Mouse (Mus musculus) 416B (cell line): ENCODE data around the gene Zbtb20.

Experiments
- DNase-seq: peaks from one replicate; pipeline ENCODE4 v3.0.0; 2011; ENCODE audit warnings: low read depth

Gene Zbtb20

GRCm38 (mm10) chr16:43650355-43651080, 774.8 kb downstream of the Zbtb20 start:
- DNase-seq = peak; percentile 61

- DNase-seq = no peak
Measured at GRCm38 (mm10) chr16:43653288-43653687, 777.6 kb downstream of the Zbtb20 start.

GRCm38 (mm10) chr16:43654269-43654668, 778.6 kb downstream of the Zbtb20 start:
- DNase-seq = no peak

GRCm38 (mm10) chr16:43655183-43655787, 779.6 kb downstream of the Zbtb20 start:
- peak; percentile 74 for DNase-seq

GRCm38 (mm10) chr16:43661576-43661975, 785.9 kb downstream of the Zbtb20 start:
- no peak for DNase-seq

GRCm38 (mm10) chr16:43662124-43663004, 786.7 kb downstream of the Zbtb20 start:
- DNase-seq = no peak

GRCm38 (mm10) chr16:43663978-43664579, 788.4 kb downstream of the Zbtb20 start, which contains the start of gene Tigit:
Tigit (minus strand) TSS chr16:43664146.
- peak; percentile 91 for DNase-seq

GRCm38 (mm10) chr16:43664861-43665260, 789.2 kb downstream of the Zbtb20 start:
- peak; percentile 63 for DNase-seq

- DNase-seq = no peak
Measured at GRCm38 (mm10) chr16:43668294-43668693, 792.6 kb downstream of the Zbtb20 start.

GRCm38 (mm10) chr16:43671972-43672371, 796.3 kb downstream of the Zbtb20 start:
- no peak for DNase-seq

- no peak for DNase-seq
Measured at GRCm38 (mm10) chr16:43672697-43673096, 797.0 kb downstream of the Zbtb20 start.

- DNase-seq = no peak
Measured at GRCm38 (mm10) chr16:43674400-43674799, 798.7 kb downstream of the Zbtb20 start.

GRCm38 (mm10) chr16:43687968-43688367, 812.3 kb downstream of the Zbtb20 start:
- DNase-seq = no peak

- no peak for DNase-seq
Measured at GRCm38 (mm10) chr16:43690211-43690690, 814.6 kb downstream of the Zbtb20 start.

GRCm38 (mm10) chr16:43690912-43691311, 815.2 kb downstream of the Zbtb20 start:
- DNase-seq = no peak

GRCm38 (mm10) chr16:43691741-43692140, 816.1 kb downstream of the Zbtb20 start:
- no peak for DNase-seq
